Mouse (Mus musculus) forebrain, postnatal 0 days (tissue): ENCODE measurements around the gene Tns3. TPM values are rescaled to one million over a fixed set of nuclear protein-coding genes. Genes with fewer than 3 reads are reported as not detected.
A peak's percentile ranks its signal among the peaks of the same experiment; 100 is the strongest.

Experiments used
- ATAC-seq: fragments of 200-750 bp; cut with Nextera tagmentation; 2 replicates; pipeline ENCODE4 v1.8.0; 2017; ENCODE audit warnings: mild to moderate bottlenecking, moderate library complexity
- DNase-seq: peaks from one replicate; pipeline ENCODE4 v3.0.0-alpha.2; 2015
- H3K27ac ChIP-seq: fragments of 300-500 bp; sonication (generic); 2 replicates; pipeline ENCODE4 v1.5.1; 2014; ENCODE audit warnings: low read depth, mild to moderate bottlenecking, antibody characterized with exemption, low read length, moderate library complexity, mixed read lengths
- H3K27me3 ChIP-seq: fragments of 300-500 bp; sonication (generic); 2 replicates; pipeline ENCODE4 v1.6.1; 2014; ENCODE audit warnings: mild to moderate bottlenecking, low read length, mixed read lengths; ENCODE audit not compliant: insufficient read depth
- H3K36me3 ChIP-seq: fragments of 300-500 bp; sonication (generic); 2 replicates; pipeline ENCODE4 v1.6.1; 2014; ENCODE audit warnings: mild to moderate bottlenecking, moderate library complexity; ENCODE audit not compliant: insufficient read depth
- H3K4me1 ChIP-seq: fragments of 300-500 bp; sonication (generic); 2 replicates; pipeline ENCODE4 v1.6.1; 2014; ENCODE audit warnings: antibody characterized with exemption; ENCODE audit not compliant: insufficient read depth
- H3K4me2 ChIP-seq: fragments of 300-500 bp; sonication (generic); 2 replicates; pipeline ENCODE4 v1.6.1; 2014; ENCODE audit warnings: low read depth, mild to moderate bottlenecking, moderate library complexity
- H3K4me3 ChIP-seq: fragments of 300-500 bp; sonication (generic); 2 replicates; pipeline ENCODE4 v1.5.1; 2014; ENCODE audit warnings: low read depth, low read length, mixed read lengths
- H3K9ac ChIP-seq: fragments of 300-500 bp; sonication (generic); 2 replicates; pipeline ENCODE4 v1.6.1; 2014; ENCODE audit warnings: mild to moderate bottlenecking
- H3K9me3 ChIP-seq: fragments of 300-500 bp; sonication (generic); 2 replicates; pipeline ENCODE4 v1.6.1; 2016; ENCODE audit warnings: low read length
- CTCF ChIP-seq: sonication (generic); IDR thresholded peaks from 2 replicates; pipeline ENCODE4 v1.5.1; 2016; ENCODE audit warnings: antibody characterized with exemption, control low read depth, low read depth
- WGBS: fragments of 180-500 bp; shearing (Covaris S2); extraction: QIAGEN DNeasy Blood & Tissue Kit; methylation state at CpG from one replicate; pipeline ENCODE4 v1.1.7; 2014; 5-methylcytosine and 5-hydroxymethylcytosine counted together
- polyA plus RNA-seq: library from polyadenylated mRNA; unstranded; fragments of >200 nt; fragmentation: Nextera tagmentation; extraction: Ambion mirVana; gene quantifications from 2 replicates; pipeline ENCODE4 v1.2.1, GENCODE M21; 2015
- total RNA-seq: library from RNA; depleted of rRNA; stranded (reverse); fragments of >200 nt; gene quantifications from 2 replicates; pipeline ENCODE4 v1.2.3, GENCODE M21; 2014

Tns3 gene
- total and polyA plus RNA-seq, 2 experiments from 2014 or later, result 6.2 to 26.5 TPM

- H3K36me3 ChIP-seq, result no peaks in the 10 kb centered on the region
- H3K27me3 ChIP-seq, result no peaks in the 10 kb centered on the region
- no peak for TF ChIP-seq CTCF
- ATAC-seq (no peak), DNase-seq (no peak)
- no peaks in the 10 kb centered on the region for H3K9me3 ChIP-seq
- no peak overlapping the region for H3K27ac ChIP-seq
- no peak overlapping the region for H3K4me3 ChIP-seq
- H3K4me2 ChIP-seq, result no peak overlapping the region
- H3K9ac ChIP-seq, result no peak overlapping the region
- 66% methylated on average over 10 of the region's 10 CpGs for WGBS
- peaks cover 4% of the 10 kb centered on the region; the same call in 1 of the 2 replicates for H3K4me1 ChIP-seq
Observed at GRCm38 (mm10) chr11:8652116-8652714, 12.1 kb downstream of the Tns3 start.

- Histone ChIP-seq H3K36me3 (no peaks in the 10 kb centered on the region), H3K4me1 (peaks cover 4% of the 10 kb centered on the region; the same call in 1 of the 2 replicates), H3K27me3 (no peaks in the 10 kb centered on the region), H3K9me3 (no peaks in the 10 kb centered on the region), H3K9ac (no peak overlapping the region), H3K27ac (no peak overlapping the region), H3K4me2 (no peak overlapping the region), H3K4me3 (no peak overlapping the region)
- 90% methylated on average over 10 of the region's 10 CpGs for WGBS
- no peak for TF ChIP-seq CTCF
- no peak for ATAC-seq
- no peak for DNase-seq
Observed at GRCm38 (mm10) chr11:8651448-8652035, 12.8 kb downstream of the Tns3 start.

GRCm38 (mm10) chr11:8645609-8646008 lies 18.7 kb downstream of the Tns3 start:
- TF ChIP-seq CTCF, result no peak
- ATAC-seq (no peak), DNase-seq (no peak)
- H3K27ac ChIP-seq, result no peak overlapping the region
- no peaks in the 10 kb centered on the region for H3K36me3 ChIP-seq
- 91% methylated on average over 3 of the region's 3 CpGs for WGBS
- no peaks in the 10 kb centered on the region for H3K27me3 ChIP-seq
- H3K9ac ChIP-seq, result no peak overlapping the region
- H3K9me3 ChIP-seq, result no peaks in the 10 kb centered on the region
- H3K4me2 ChIP-seq, result no peak overlapping the region
- H3K4me3 ChIP-seq, result no peak overlapping the region
- H3K4me1 ChIP-seq, result no peaks in the 10 kb centered on the region

- Histone ChIP-seq H3K4me3 (no peak overlapping the region), H3K4me2 (no peak overlapping the region), H3K4me1 (no peaks in the 10 kb centered on the region), H3K27ac (no peak overlapping the region), H3K27me3 (no peaks in the 10 kb centered on the region), H3K9ac (no peak overlapping the region), H3K9me3 (no peaks in the 10 kb centered on the region), H3K36me3 (no peaks in the 10 kb centered on the region)
- WGBS, result 100% methylated on average over 2 of the region's 2 CpGs
- ATAC-seq, result no peak
- DNase-seq, result no peak
- TF ChIP-seq CTCF, result no peak
Observed at GRCm38 (mm10) chr11:8644272-8644671, 20.1 kb downstream of the Tns3 start.

- Histone ChIP-seq H3K4me3 (no peak overlapping the region), H3K4me2 (no peak overlapping the region), H3K9me3 (no peaks in the 10 kb centered on the region), H3K27ac (no peak overlapping the region), H3K36me3 (no peaks in the 10 kb centered on the region), H3K9ac (no peak overlapping the region), H3K27me3 (no peaks in the 10 kb centered on the region), H3K4me1 (no peaks in the 10 kb centered on the region)
- 34% methylated on average over 10 of the region's 10 CpGs for WGBS
- ATAC-seq, result no peak
- no peak for DNase-seq
- no peak for TF ChIP-seq CTCF
Observed at GRCm38 (mm10) chr11:8641634-8642277, 22.6 kb downstream of the Tns3 start.

GRCm38 (mm10) chr11:8639726-8640125 lies 24.6 kb downstream of the Tns3 start:
- no peak overlapping the region for H3K4me2 ChIP-seq
- H3K9me3 ChIP-seq, result no peaks in the 10 kb centered on the region
- H3K27me3 ChIP-seq, result no peaks in the 10 kb centered on the region
- DNase-seq (no peak), ATAC-seq (no peak)
- no peak for TF ChIP-seq CTCF
- H3K4me3 ChIP-seq, result no peak overlapping the region
- H3K4me1 ChIP-seq, result no peaks in the 10 kb centered on the region
- no peaks in the 10 kb centered on the region for H3K36me3 ChIP-seq
- H3K27ac ChIP-seq, result no peak overlapping the region
- 92% methylated on average over 16 of the region's 16 CpGs for WGBS
- no peak overlapping the region for H3K9ac ChIP-seq

- DNase-seq, result no peak
- WGBS, result 88% methylated on average over 6 of the region's 6 CpGs
Observed at GRCm38 (mm10) chr11:8639007-8639718, 25.2 kb downstream of the Tns3 start.

More at GRCm38 (mm10) chr11:8639007-8639718, 25.2 kb downstream of the Tns3 start:
- no peak overlapping the region for H3K9ac ChIP-seq
- ATAC-seq, result peak; percentile 27; the same call in 1 of the 2 replicates
- H3K27me3 ChIP-seq, result no peaks in the 10 kb centered on the region
- H3K4me2 ChIP-seq, result no peak overlapping the region
- TF ChIP-seq CTCF, result no peak
- no peaks in the 10 kb centered on the region for H3K36me3 ChIP-seq
- H3K27ac ChIP-seq, result no peak overlapping the region
- H3K9me3 ChIP-seq, result no peaks in the 10 kb centered on the region
- no peaks in the 10 kb centered on the region for H3K4me1 ChIP-seq
- H3K4me3 ChIP-seq, result no peak overlapping the region
